Mouse (Mus musculus): Measurements from ENCODE around the gene Dcun1d3.
A peak's percentile ranks its signal among the peaks of the same experiment; 100 is the strongest.

Gene Dcun1d3

GRCm38 (mm10) chr7:119895639-119896512 lies at the start of gene Dcun1d3, which contains the start of gene Lyrm1:
Dcun1d3 (minus strand) TSS chr7:119896298.
Lyrm1 (plus strand) TSS chr7:119895861.
- DNase-seq (ENCODE audit: low read depth, low spot score) = peak; percentile 98

GRCm38 (mm10) chr7:119941569-119941968 lies 45.5 kb upstream of the Dcun1d3 start:
- peak; percentile 14 for DNase-seq (ENCODE audit: low read depth, low spot score)

- DNase-seq (ENCODE audit: low read depth, low spot score) = no peak
Observed at GRCm38 (mm10) chr7:119937036-119937435, 40.9 kb upstream of the Dcun1d3 start.

GRCm38 (mm10) chr7:119936321-119936720 lies 40.2 kb upstream of the Dcun1d3 start:
- DNase-seq (ENCODE audit: low read depth, low spot score) = no peak

- no peak for DNase-seq (ENCODE audit: low read depth, low spot score)
Observed at GRCm38 (mm10) chr7:119928783-119929440, 32.8 kb upstream of the Dcun1d3 start.

DNA sequence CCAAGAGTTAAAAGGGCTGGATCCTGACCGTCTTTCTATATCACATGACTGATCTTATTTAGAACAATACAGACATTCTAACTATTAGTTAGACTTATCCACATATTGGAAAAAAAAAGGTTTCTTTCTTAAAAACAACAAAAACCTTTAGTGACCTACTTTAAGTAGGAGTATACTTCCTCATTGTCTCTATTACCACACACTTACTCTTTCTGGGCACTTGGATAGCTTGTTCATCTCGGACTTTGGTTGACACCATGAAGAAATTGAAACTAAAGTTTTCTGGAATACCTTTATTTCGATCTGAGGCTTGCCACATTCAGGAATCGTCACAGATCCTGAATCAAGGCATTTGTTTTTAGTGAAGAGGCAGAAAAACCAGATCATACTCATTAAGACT lies 25.0 kb upstream of the Dcun1d3 start:
- DNase-seq (ENCODE audit: low read depth, low spot score) = no peak

- DNase-seq (ENCODE audit: low read depth, low spot score) = no peak
Observed at GRCm38 (mm10) chr7:119920457-119920856, 24.4 kb upstream of the Dcun1d3 start.

- DNase-seq (ENCODE audit: low read depth, low spot score) = no peak
Observed at GRCm38 (mm10) chr7:119911727-119912126, 15.6 kb upstream of the Dcun1d3 start.

GRCm38 (mm10) chr7:119906523-119907215 lies 10.6 kb upstream of the Dcun1d3 start:
- no peak for DNase-seq (ENCODE audit: low read depth, low spot score)

- peak; percentile 10 for DNase-seq (ENCODE audit: low read depth, low spot score)
Observed at GRCm38 (mm10) chr7:119899386-119900057, 3.4 kb upstream of the Dcun1d3 start.

- DNase-seq (ENCODE audit: low read depth, low spot score) = peak; percentile 93
Observed at GRCm38 (mm10) chr7:119898247-119898856, 2.3 kb upstream of the Dcun1d3 start.

DNA sequence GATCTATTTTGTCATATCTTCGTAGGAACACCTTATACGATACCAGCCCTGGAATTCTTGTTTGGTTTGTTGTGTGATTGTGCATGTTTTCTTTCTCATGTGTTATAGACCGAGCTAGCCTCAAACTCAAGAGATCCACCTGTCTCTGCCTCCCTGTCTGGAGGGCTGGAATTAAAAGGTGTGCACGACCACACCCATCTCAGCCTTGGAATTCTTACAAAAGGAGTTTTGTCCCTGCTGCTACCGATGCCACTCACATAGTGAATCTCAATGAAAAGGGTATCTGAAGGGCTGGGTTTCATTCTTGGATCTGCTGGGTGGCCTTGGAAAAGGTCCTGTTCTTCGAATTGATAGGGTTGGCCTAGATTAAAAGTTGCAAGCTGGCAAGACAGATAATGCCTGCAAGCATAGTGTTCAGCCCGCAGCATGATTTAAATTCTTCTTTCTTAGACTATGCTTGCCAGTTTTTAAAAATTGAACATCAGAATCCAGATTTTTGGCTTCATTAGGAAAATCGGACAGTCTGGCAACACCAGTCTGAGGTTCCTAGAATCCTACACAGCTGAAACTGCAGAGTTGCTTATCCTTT lies 1.5 kb upstream of the Dcun1d3 start:
- peak; percentile 79 for DNase-seq (ENCODE audit: low read depth, low spot score)

DNA sequence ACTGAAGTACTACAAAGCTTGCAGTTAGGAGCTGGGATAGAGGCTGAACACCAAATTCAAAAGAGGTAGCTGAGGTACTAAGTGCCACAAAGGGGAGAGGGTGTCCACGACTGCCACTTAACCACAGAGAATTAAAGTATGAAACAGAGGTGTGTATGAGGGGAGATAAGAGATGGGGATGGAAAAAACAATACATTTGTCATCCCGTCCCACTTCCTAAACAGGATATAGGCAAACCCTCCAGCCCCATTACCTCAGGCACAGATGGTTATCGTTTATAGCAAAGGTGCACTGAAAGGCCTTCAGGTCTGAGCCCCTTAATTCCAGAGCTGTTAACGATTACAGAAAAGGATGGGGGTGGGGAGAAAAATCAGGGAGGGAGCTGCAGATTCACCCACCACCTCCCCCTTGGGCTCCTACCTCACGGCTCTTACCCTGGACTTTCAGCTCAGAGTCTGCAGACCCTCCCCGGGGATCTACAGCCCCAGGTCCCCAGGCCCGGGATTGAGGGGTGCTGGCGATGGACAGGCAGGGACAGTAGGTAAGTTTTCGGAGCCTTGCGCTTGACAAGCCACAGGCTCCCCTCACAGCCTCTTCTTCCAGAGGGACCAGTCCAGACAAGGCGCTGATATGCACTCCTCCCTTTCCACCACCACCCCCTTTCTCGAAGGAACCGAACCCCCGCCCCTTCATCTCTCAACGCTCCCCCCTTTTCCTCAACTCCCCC lies 1.1 kb downstream of the Dcun1d3 start:
- DNase-seq (ENCODE audit: low read depth, low spot score) = no peak

DNA sequence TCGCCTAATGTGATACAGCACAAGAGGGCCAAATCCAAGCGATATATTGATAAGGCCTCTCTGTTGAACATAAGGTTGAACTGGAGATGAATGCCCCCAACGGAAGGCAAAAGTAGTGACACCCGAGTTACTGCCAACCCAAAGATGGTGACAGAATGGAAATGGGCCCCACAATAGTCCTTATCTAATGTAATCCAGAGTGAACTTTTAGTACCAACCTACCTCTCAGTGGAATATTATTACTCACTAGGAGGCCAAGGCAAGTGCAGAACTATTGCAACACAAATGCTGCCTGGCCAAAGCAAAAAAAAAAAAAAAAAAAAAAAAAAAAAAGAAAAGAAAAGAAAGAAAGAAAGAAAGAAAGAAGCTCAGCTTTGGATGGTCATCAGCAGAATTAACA lies 3.4 kb downstream of the Dcun1d3 start:
- no peak for DNase-seq (ENCODE audit: low read depth, low spot score)

- DNase-seq (ENCODE audit: low read depth, low spot score) = no peak
Observed at GRCm38 (mm10) chr7:119892198-119892597, 3.9 kb downstream of the Dcun1d3 start.

GRCm38 (mm10) chr7:119887887-119888286 lies 8.2 kb downstream of the Dcun1d3 start:
- DNase-seq (ENCODE audit: low read depth, low spot score) = no peak

GRCm38 (mm10) chr7:119881229-119881628 lies 14.9 kb downstream of the Dcun1d3 start:
- DNase-seq (ENCODE audit: low read depth, low spot score) = no peak

- no peak for DNase-seq (ENCODE audit: low read depth, low spot score)
Observed at GRCm38 (mm10) chr7:119880345-119880744, 15.8 kb downstream of the Dcun1d3 start.

DNA sequence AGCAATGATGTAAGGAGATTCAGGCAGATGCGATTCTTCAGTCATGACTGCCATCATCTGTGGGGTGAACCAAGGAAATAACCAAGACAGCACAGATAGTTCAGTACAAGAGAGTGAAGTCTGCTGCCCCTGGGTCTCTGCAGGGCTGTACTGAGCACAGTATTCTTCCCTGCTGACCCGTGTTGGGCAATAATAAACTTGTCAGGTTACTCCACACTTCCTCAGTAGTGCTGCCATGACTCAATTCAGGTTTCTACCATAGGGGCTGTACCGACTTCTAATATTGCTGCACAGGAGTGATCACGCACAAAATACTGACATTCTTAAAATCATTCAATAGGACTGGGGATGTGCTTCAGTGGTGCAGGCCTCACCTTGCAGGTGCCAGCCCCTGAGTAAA lies 16.9 kb downstream of the Dcun1d3 start:
- no peak for DNase-seq (ENCODE audit: low read depth, low spot score)

DNA sequence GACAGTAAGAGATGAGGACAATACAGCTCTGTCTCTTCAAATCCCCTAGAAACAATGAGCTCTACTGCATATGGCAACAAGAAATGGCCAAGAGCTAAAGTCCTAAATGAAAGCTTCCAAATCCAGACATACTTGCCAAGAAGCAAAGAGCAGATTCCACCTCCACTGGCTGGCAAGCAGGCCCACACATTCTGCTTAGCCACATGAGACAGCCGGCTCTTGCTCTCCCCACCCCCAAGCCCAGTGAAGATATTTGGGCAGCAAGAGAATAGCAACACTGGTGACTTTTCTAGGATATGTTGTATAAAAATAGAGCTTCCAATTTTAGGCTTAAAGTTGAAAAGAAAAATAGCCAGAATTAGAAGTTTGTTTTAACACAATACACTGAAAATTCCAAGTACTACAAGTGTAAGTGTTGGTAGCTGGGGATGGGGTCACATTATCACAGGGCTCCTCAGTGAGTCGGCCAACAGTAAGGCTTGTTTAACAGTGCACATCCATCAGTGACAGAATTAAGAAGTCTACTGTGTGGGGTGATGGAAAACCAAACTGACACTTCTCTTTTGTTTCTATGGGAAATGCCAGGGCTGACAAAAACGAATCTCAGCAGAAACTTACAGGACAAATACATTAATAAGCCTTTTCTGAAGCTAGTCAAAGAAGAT lies 20.2 kb downstream of the Dcun1d3 start:
- DNase-seq (ENCODE audit: low read depth, low spot score) = no peak

All from R1 (cell line).